Mouse (Mus musculus): ENCODE measurements around the gene Elfn2. TPM values are rescaled to one million over a fixed set of nuclear protein-coding genes. Genes with fewer than 3 reads are reported as not detected.

The Elfn2 gene
- polyA plus RNA-seq, 1 experiment from 2014 or later: 0.03 TPM

DNA sequence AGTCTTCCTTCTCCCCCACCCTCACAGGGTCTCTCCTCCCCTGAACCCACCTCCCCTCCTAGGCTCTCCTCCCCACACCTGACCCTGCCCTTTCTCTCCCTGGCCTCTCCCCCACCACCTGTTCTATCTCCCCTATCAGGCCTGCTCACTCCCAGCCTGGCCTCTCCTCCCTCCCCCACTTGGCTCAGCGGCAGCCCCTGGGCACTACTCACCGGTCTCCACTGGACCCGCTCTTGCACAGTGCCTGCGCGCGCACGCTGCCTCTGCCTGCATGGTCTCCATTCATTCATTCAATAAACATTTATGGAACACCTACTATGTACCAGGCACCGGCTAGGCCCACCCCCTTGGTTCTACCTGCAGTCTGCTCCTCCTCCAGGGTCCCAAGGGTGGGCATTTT is 37.3 kb downstream of the Elfn2 start:
- H3K4me1 ChIP-seq (ENCODE audit: control insufficient read depth, insufficient read depth, low read length): peaks cover 16% of the 10 kb centered on the region; the same call in 1 of the 2 replicates
- no peaks in the 10 kb centered on the region for H3K9me3 ChIP-seq (ENCODE audit: control insufficient read depth, low read length)
- no peak overlapping the region for H3K4me3 ChIP-seq (ENCODE audit: low read length)
- peaks cover 16% of the 10 kb centered on the region; the same call in 1 of the 2 replicates for H3K27me3 ChIP-seq (ENCODE audit: control insufficient read depth, insufficient read depth, low read length)
- 68% methylated on average over 8 of the region's 8 CpGs for WGBS
- H3K9ac ChIP-seq (ENCODE audit: low read depth, low read length): no peak overlapping the region
- no peak overlapping the region for H3K27ac ChIP-seq (ENCODE audit: low read depth, low read length)
- H3K36me3 ChIP-seq (ENCODE audit: control insufficient read depth, insufficient read depth, low read length): no peaks in the 10 kb centered on the region
- no peak for ATAC-seq (ENCODE audit: low FRiP score, low TSS enrichment)
- no peak overlapping the region for H3K4me2 ChIP-seq (replicated peaks; ENCODE audit: low read depth, low read length)

DNA sequence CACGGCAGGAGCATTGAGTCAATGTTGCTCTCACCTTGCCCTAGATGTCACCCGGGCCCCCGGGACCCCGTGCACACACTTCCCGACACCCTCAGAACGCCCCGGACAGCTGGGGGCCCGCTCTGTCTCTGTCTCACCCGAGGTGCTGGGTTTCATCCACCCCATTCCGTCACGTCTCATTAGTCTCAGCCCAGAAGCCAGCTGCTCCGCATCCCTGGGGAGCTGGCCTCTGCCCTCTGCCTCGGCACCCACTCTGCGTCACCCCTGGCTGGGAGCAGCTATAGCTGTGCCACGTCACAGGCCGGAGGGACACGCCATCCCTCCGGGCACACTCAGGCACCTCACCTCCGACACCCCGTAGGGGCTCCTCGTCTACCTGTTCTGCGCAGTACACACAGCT is 38.3 kb downstream of the Elfn2 start:
- Histone ChIP-seq H3K9me3 (ENCODE audit: control insufficient read depth, low read length) (no peaks in the 10 kb centered on the region), H3K9ac (ENCODE audit: low read depth, low read length) (no peak overlapping the region), H3K4me3 (ENCODE audit: low read length) (no peak overlapping the region), H3K27ac (ENCODE audit: low read depth, low read length) (no peak overlapping the region), H3K4me1 (ENCODE audit: control insufficient read depth, insufficient read depth, low read length) (peaks cover 16% of the 10 kb centered on the region; the same call in 1 of the 2 replicates), H3K4me2 (replicated peaks; ENCODE audit: low read depth, low read length) (no peak overlapping the region), H3K36me3 (ENCODE audit: control insufficient read depth, insufficient read depth, low read length) (no peaks in the 10 kb centered on the region), H3K27me3 (ENCODE audit: control insufficient read depth, insufficient read depth, low read length) (peaks cover 16% of the 10 kb centered on the region; the same call in 1 of the 2 replicates)
- WGBS: 39% methylated on average over 22 of the region's 22 CpGs
- ATAC-seq (ENCODE audit: low FRiP score, low TSS enrichment): no peak

DNA sequence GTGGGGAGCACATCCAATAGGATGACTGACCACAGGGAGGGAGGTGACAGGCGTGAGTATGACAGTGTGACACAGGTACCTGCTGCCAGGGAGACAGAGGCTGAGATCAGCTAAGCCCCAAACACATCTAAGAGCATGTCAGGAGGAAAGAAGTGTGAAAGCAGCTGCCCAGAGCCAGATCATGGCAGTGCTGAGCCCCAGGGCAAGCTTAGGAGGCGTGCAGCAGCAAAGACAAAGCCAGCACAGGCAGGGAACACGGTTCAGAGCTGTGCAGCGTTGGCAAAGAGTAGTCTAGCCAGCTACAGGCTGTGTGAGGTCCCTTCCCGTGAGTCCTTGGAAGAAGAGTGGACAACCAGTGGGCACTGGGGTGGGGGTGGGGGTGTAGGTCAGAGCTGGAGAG is 40.9 kb downstream of the Elfn2 start:
- H3K9me3 ChIP-seq (ENCODE audit: control insufficient read depth, low read length): no peaks in the 10 kb centered on the region
- H3K4me1 ChIP-seq (ENCODE audit: control insufficient read depth, insufficient read depth, low read length): peaks cover 8% of the 10 kb centered on the region; the same call in 1 of the 2 replicates
- H3K9ac ChIP-seq (ENCODE audit: low read depth, low read length): no peak overlapping the region
- H3K4me2 ChIP-seq (replicated peaks; ENCODE audit: low read depth, low read length): no peak overlapping the region
- no peak for ATAC-seq (ENCODE audit: low FRiP score, low TSS enrichment)
- no peaks in the 10 kb centered on the region for H3K36me3 ChIP-seq (ENCODE audit: control insufficient read depth, insufficient read depth, low read length)
- H3K27me3 ChIP-seq (ENCODE audit: control insufficient read depth, insufficient read depth, low read length): peaks cover 25% of the 10 kb centered on the region
- no peak overlapping the region for H3K4me3 ChIP-seq (ENCODE audit: low read length)
- 72% methylated on average over 5 of the region's 5 CpGs for WGBS
- no peak overlapping the region for H3K27ac ChIP-seq (ENCODE audit: low read depth, low read length)

GRCm38 (mm10) chr15:78677015-78677414 is 41.6 kb downstream of the Elfn2 start:
- Histone ChIP-seq H3K27me3 (ENCODE audit: control insufficient read depth, insufficient read depth, low read length) (peaks cover 27% of the 10 kb centered on the region), H3K27ac (ENCODE audit: low read depth, low read length) (no peak overlapping the region), H3K36me3 (ENCODE audit: control insufficient read depth, insufficient read depth, low read length) (no peaks in the 10 kb centered on the region), H3K4me1 (ENCODE audit: control insufficient read depth, insufficient read depth, low read length) (peaks cover 8% of the 10 kb centered on the region; the same call in 1 of the 2 replicates), H3K4me3 (ENCODE audit: low read length) (no peak overlapping the region), H3K9ac (ENCODE audit: low read depth, low read length) (no peak overlapping the region), H3K9me3 (ENCODE audit: control insufficient read depth, low read length) (no peaks in the 10 kb centered on the region), H3K4me2 (replicated peaks; ENCODE audit: low read depth, low read length) (no peak overlapping the region)
- no peak for ATAC-seq (ENCODE audit: low FRiP score, low TSS enrichment)
- 72% methylated on average over 9 of the region's 9 CpGs for WGBS

DNA sequence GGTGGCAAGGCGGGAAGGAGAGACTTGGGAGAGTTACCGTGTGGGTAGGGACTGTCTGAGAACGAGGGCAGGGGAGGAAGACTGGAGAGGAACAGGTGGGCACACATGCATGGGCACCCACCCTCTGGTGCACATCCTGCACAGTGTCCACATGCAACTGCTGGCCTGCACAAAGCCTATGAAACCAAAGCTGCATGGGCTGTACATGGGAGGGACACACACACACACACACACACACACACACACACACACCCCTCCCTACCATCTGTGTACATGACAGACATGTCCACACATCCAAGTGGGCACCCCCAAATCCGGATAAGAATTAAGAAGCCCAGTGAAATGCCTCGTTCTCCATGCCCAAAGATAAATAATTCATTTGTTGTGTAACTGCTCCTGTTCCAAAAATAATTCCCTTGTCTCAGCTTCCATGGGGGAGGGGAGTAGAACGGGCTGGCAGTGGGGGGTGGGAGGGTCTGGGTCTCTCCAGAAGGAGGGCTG is 43.6 kb downstream of the Elfn2 start:
- WGBS: 49% methylated on average over 6 of the region's 6 CpGs
- peaks cover 41% of the 10 kb centered on the region for H3K27me3 ChIP-seq (ENCODE audit: control insufficient read depth, insufficient read depth, low read length)

GRCm38 (mm10) chr15:78673436-78673835 is 45.1 kb downstream of the Elfn2 start:
- H3K9me3 ChIP-seq (ENCODE audit: control insufficient read depth, low read length): no peaks in the 10 kb centered on the region
- no peak overlapping the region for H3K4me3 ChIP-seq (ENCODE audit: low read length)
- WGBS: 83% methylated on average over 19 of the region's 19 CpGs
- H3K27me3 ChIP-seq (ENCODE audit: control insufficient read depth, insufficient read depth, low read length): peaks cover 41% of the 10 kb centered on the region
- H3K4me1 ChIP-seq (ENCODE audit: control insufficient read depth, insufficient read depth, low read length): no peaks in the 10 kb centered on the region
- H3K9ac ChIP-seq (ENCODE audit: low read depth, low read length): no peak overlapping the region
- no peaks in the 10 kb centered on the region for H3K36me3 ChIP-seq (ENCODE audit: control insufficient read depth, insufficient read depth, low read length)
- no peak overlapping the region for H3K4me2 ChIP-seq (replicated peaks; ENCODE audit: low read depth, low read length)
- ATAC-seq (ENCODE audit: low FRiP score, low TSS enrichment): no peak
- no peak overlapping the region for H3K27ac ChIP-seq (ENCODE audit: low read depth, low read length)

More for the DNA sequence above, 43.6 kb downstream of the Elfn2 start:
- Histone ChIP-seq H3K9ac (ENCODE audit: low read depth, low read length) (no peak overlapping the region), H3K4me3 (ENCODE audit: low read length) (no peak overlapping the region), H3K4me1 (ENCODE audit: control insufficient read depth, insufficient read depth, low read length) (no peaks in the 10 kb centered on the region), H3K27ac (ENCODE audit: low read depth, low read length) (no peak overlapping the region), H3K9me3 (ENCODE audit: control insufficient read depth, low read length) (no peaks in the 10 kb centered on the region), H3K36me3 (ENCODE audit: control insufficient read depth, insufficient read depth, low read length) (no peaks in the 10 kb centered on the region), H3K4me2 (replicated peaks; ENCODE audit: low read depth, low read length) (no peak overlapping the region)
- no peak for ATAC-seq (ENCODE audit: low FRiP score, low TSS enrichment)

DNA sequence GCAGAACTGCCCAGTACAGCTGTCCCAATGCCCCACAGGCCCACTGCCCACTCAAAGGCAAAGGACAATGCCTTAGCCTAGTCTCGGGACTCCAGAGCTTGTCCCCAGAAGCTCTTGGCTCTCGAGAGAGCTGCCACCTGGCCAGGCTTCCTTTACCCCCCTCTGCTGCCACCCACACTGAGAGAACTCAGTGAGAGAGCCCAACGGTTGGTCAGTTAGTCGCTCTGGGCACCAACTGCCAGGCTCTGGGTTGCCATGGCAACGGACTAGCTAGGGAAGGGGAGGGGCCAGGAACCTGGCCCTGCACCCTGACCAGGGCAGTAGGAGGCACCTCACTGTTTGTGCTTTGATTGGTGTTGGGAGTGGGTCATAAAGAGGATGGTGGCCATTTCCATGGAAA is 48.2 kb downstream of the Elfn2 start:
- H3K36me3 ChIP-seq (ENCODE audit: control insufficient read depth, insufficient read depth, low read length): no peaks in the 10 kb centered on the region
- ATAC-seq (ENCODE audit: low FRiP score, low TSS enrichment): no peak
- no peak overlapping the region for H3K4me2 ChIP-seq (replicated peaks; ENCODE audit: low read depth, low read length)
- H3K4me3 ChIP-seq (ENCODE audit: low read length): no peak overlapping the region
- H3K27me3 ChIP-seq (ENCODE audit: control insufficient read depth, insufficient read depth, low read length): peaks cover 37% of the 10 kb centered on the region
- no peaks in the 10 kb centered on the region for H3K9me3 ChIP-seq (ENCODE audit: control insufficient read depth, low read length)
- 38% methylated on average over 5 of the region's 5 CpGs for WGBS
- H3K27ac ChIP-seq (ENCODE audit: low read depth, low read length): no peak overlapping the region
- no peaks in the 10 kb centered on the region for H3K4me1 ChIP-seq (ENCODE audit: control insufficient read depth, insufficient read depth, low read length)
- H3K9ac ChIP-seq (ENCODE audit: low read depth, low read length): no peak overlapping the region

GRCm38 (mm10) chr15:78669221-78669871 is 49.2 kb downstream of the Elfn2 start:
- Histone ChIP-seq H3K4me1 (ENCODE audit: control insufficient read depth, insufficient read depth, low read length) (no peaks in the 10 kb centered on the region), H3K4me3 (ENCODE audit: low read length) (no peak overlapping the region), H3K9me3 (ENCODE audit: control insufficient read depth, low read length) (no peaks in the 10 kb centered on the region), H3K9ac (ENCODE audit: low read depth, low read length) (no peak overlapping the region), H3K36me3 (ENCODE audit: control insufficient read depth, insufficient read depth, low read length) (no peaks in the 10 kb centered on the region), H3K27me3 (ENCODE audit: control insufficient read depth, insufficient read depth, low read length) (peaks cover 37% of the 10 kb centered on the region), H3K27ac (ENCODE audit: low read depth, low read length) (no peak overlapping the region), H3K4me2 (replicated peaks; ENCODE audit: low read depth, low read length) (no peak overlapping the region)
- ATAC-seq (ENCODE audit: low FRiP score, low TSS enrichment): no peak
- 66% methylated on average over 10 of the region's 10 CpGs for WGBS

- Histone ChIP-seq H3K27me3 (ENCODE audit: control insufficient read depth, insufficient read depth, low read length) (no peaks in the 10 kb centered on the region), H3K9me3 (ENCODE audit: control insufficient read depth, low read length) (no peaks in the 10 kb centered on the region), H3K9ac (ENCODE audit: low read depth, low read length) (no peak overlapping the region), H3K4me1 (ENCODE audit: control insufficient read depth, insufficient read depth, low read length) (no peaks in the 10 kb centered on the region), H3K27ac (ENCODE audit: low read depth, low read length) (no peak overlapping the region), H3K36me3 (ENCODE audit: control insufficient read depth, insufficient read depth, low read length) (no peaks in the 10 kb centered on the region), H3K4me2 (replicated peaks; ENCODE audit: low read depth, low read length) (no peak overlapping the region), H3K4me3 (ENCODE audit: low read length) (no peak overlapping the region)
- no peak for ATAC-seq (ENCODE audit: low FRiP score, low TSS enrichment)
- 64% methylated on average over 5 of the region's 5 CpGs for WGBS
Observed at GRCm38 (mm10) chr15:78664268-78664667, 54.3 kb downstream of the Elfn2 start.
